Mouse (Mus musculus): ENCODE data around the gene Coa4.
"Not testable (repeated sequence)": the region's sequence is repeated elsewhere in the genome, so short reads cannot be mapped to it uniquely, and the experiment has no call there.

Gene Coa4

GRCm38 (mm10) chr7:100561861-100562587, 25.2 kb downstream of the Coa4 start:
- no peak for DNase-seq

GRCm38 (mm10) chr7:100567238-100567637, 30.4 kb downstream of the Coa4 start:
- not testable (repeated sequence) for DNase-seq

- DNase-seq, result no peak
These were observed 33.0 kb downstream of the Coa4 start for GRCm38 (mm10) chr7:100569907-100570306.

- no peak for DNase-seq
These were observed 34.3 kb downstream of the Coa4 start for GRCm38 (mm10) chr7:100570930-100571715.

- DNase-seq, result no peak
These were observed 35.2 kb downstream of the Coa4 start for GRCm38 (mm10) chr7:100572061-100572460.

GRCm38 (mm10) chr7:100572704-100573103, 35.8 kb downstream of the Coa4 start:
- DNase-seq, result no peak

- DNase-seq, result no peak
These were observed 41.9 kb downstream of the Coa4 start for GRCm38 (mm10) chr7:100578794-100579193.

- no peak for DNase-seq
These were observed 45.4 kb downstream of the Coa4 start for GRCm38 (mm10) chr7:100582235-100582634.

- peak; percentile 91 for DNase-seq
These were observed 45.9 kb downstream of the Coa4 start for GRCm38 (mm10) chr7:100582727-100583236.

- no peak for DNase-seq
These were observed 52.9 kb downstream of the Coa4 start for GRCm38 (mm10) chr7:100589816-100590215.
